Mouse (Mus musculus) brown adipose tissue, adult 24 weeks (tissue): ENCODE measurements around the gene Thoc5. TPM values are rescaled to one million over a fixed set of nuclear protein-coding genes. Genes with fewer than 3 reads are reported as not detected.

Source experiments
- H3K27ac ChIP-seq: fragments of 200-500 bp; replicated peaks from 2 replicates; pipeline ENCODE4 v1.5.1; 2012; ENCODE audit warnings: low read depth, mild to moderate bottlenecking, low read length
- H3K4me1 ChIP-seq: fragments of 200-500 bp; 2 replicates; pipeline ENCODE4 v1.6.1; 2012; ENCODE audit warnings: low read length, mixed read lengths; ENCODE audit not compliant: control insufficient read depth, insufficient read depth, insufficient read length
- H3K4me3 ChIP-seq: fragments of 200-500 bp; 2 replicates; pipeline ENCODE4 v1.5.1; 2012; ENCODE audit warnings: low read depth, mild to moderate bottlenecking, low read length, moderate library complexity; ENCODE audit not compliant: insufficient read depth
- polyA plus RNA-seq: library from polyadenylated mRNA; stranded (reverse); fragments of >200 nt; gene quantifications from 2 replicates; pipeline ENCODE4 v1.2.4, GENCODE M21; 2012; ENCODE audit not compliant: missing spikeins, insufficient read depth, insufficient read length

The Thoc5 gene
- polyA plus RNA-seq, 1 experiment: 18.1 TPM

- Histone ChIP-seq H3K4me3 (no peak overlapping the region), H3K4me1 (no peaks in the 10 kb centered on the region), H3K27ac (no peak overlapping the region)
Observed at GRCm38 (mm10) chr11:4881087-4881486, 14.0 kb upstream of the Thoc5 start.

GRCm38 (mm10) chr11:4882892-4883627 lies 12.1 kb upstream of the Thoc5 start:
- H3K4me1 ChIP-seq: no peaks in the 10 kb centered on the region
- H3K4me3 ChIP-seq: no peak overlapping the region
- no peak overlapping the region for H3K27ac ChIP-seq

- Histone ChIP-seq H3K4me3 (no peak overlapping the region), H3K4me1 (no peaks in the 10 kb centered on the region), H3K27ac (no peak overlapping the region)
Observed at GRCm38 (mm10) chr11:4885385-4885903, 9.7 kb upstream of the Thoc5 start.

GRCm38 (mm10) chr11:4886987-4887386 lies 8.1 kb upstream of the Thoc5 start:
- Histone ChIP-seq H3K4me3 (no peak overlapping the region), H3K4me1 (no peaks in the 10 kb centered on the region), H3K27ac (no peak overlapping the region)

- Histone ChIP-seq H3K4me3 (no peak overlapping the region), H3K4me1 (peaks cover 3% of the 10 kb centered on the region; the same call in 1 of the 2 replicates), H3K27ac (no peak overlapping the region)
Observed at GRCm38 (mm10) chr11:4900437-4900836, 5.3 kb downstream of the Thoc5 start.

- H3K4me3 ChIP-seq: no peak overlapping the region
- no peak overlapping the region for H3K27ac ChIP-seq
Observed at GRCm38 (mm10) chr11:4901956-4902355, 6.8 kb downstream of the Thoc5 start.

GRCm38 (mm10) chr11:4906231-4906630 lies 11.1 kb downstream of the Thoc5 start:
- H3K4me3 ChIP-seq: no peak overlapping the region
- H3K4me1 ChIP-seq: peaks cover 5% of the 10 kb centered on the region; the same call in 1 of the 2 replicates
- H3K27ac ChIP-seq: peak overlapping the region; percentile 100

More at GRCm38 (mm10) chr11:4901956-4902355, 6.8 kb downstream of the Thoc5 start:
- H3K4me1 ChIP-seq: peaks cover 5% of the 10 kb centered on the region; the same call in 1 of the 2 replicates

GRCm38 (mm10) chr11:4916068-4916467 lies 20.9 kb downstream of the Thoc5 start:
- Histone ChIP-seq H3K27ac (no peak overlapping the region), H3K4me1 (no peaks in the 10 kb centered on the region), H3K4me3 (no peak overlapping the region)

GRCm38 (mm10) chr11:4921281-4921680 lies 26.2 kb downstream of the Thoc5 start:
- Histone ChIP-seq H3K4me3 (no peak overlapping the region), H3K27ac (no peak overlapping the region), H3K4me1 (no peaks in the 10 kb centered on the region)

- H3K4me1 ChIP-seq: no peaks in the 10 kb centered on the region
- no peak overlapping the region for H3K27ac ChIP-seq
- no peak overlapping the region for H3K4me3 ChIP-seq
Observed at GRCm38 (mm10) chr11:4921751-4922150, 26.6 kb downstream of the Thoc5 start.

- Histone ChIP-seq H3K4me3 (no peak overlapping the region), H3K4me1 (no peaks in the 10 kb centered on the region), H3K27ac (no peak overlapping the region)
Observed at GRCm38 (mm10) chr11:4927224-4927623, 32.1 kb downstream of the Thoc5 start.

GRCm38 (mm10) chr11:4931009-4931601 lies 36.0 kb downstream of the Thoc5 start:
- Histone ChIP-seq H3K27ac (no peak overlapping the region), H3K4me3 (no peak overlapping the region), H3K4me1 (no peaks in the 10 kb centered on the region)

- Histone ChIP-seq H3K27ac (no peak overlapping the region), H3K4me1 (no peaks in the 10 kb centered on the region), H3K4me3 (no peak overlapping the region)
Observed at GRCm38 (mm10) chr11:4936243-4936642, 41.1 kb downstream of the Thoc5 start.

GRCm38 (mm10) chr11:4946530-4946929 lies 51.4 kb downstream of the Thoc5 start:
- Histone ChIP-seq H3K27ac (no peak overlapping the region), H3K4me3 (peak overlapping the region; percentile 56), H3K4me1 (0 out of 2 replicates have a peak, but pooled peaks cover 3% of the 10 kb centered on the region)

GRCm38 (mm10) chr11:4946947-4947812 lies 52.1 kb downstream of the Thoc5 start:
- H3K27ac ChIP-seq: no peak overlapping the region
- 0 out of 2 replicates have a peak, but pooled peaks cover 3% of the 10 kb centered on the region for H3K4me1 ChIP-seq
- peak overlapping the region; percentile 56 for H3K4me3 ChIP-seq
